Comparison of ENCODE assay signal across 11 mouse cellular contexts in genomic region chr4:142348910-142349309, GRCm38 (mm10).
DNase-seq lines count a peak whose midpoint lies in the region; ATAC-seq and TF ChIP-seq lines count a peak whose summit lies in the region.
"Had no signal": no experiment of that assay in that cellular context is flagged by ENCODE, and none has a peak within 500 bp of the region (broad histone marks: within the 10 kb centered on the region; RNA-seq: fewer than 3 reads in every experiment).

No protein-coding gene starts in this region.

- H3K9me3 ChIP-seq in hindbrain, postnatal 0 days (ENCODE audit: low read length) = no peaks in the 10 kb centered on the region
- H3K9me3 ChIP-seq in hindbrain, embryonic 16.5 days (ENCODE audit: control insufficient read depth, low read length) = no peaks in the 10 kb centered on the region
- no peaks in the 10 kb centered on the region for H3K9me3 ChIP-seq in limb, embryonic 10.5 days (replicated peaks)
- H3K9me3 ChIP-seq: heart, embryonic 13.5 days; stomach, embryonic 15.5 days had no signal

- H3K9ac ChIP-seq in hindbrain, postnatal 0 days (replicated peaks; ENCODE audit: low read length) = no peak overlapping the region
- no peak overlapping the region for H3K9ac ChIP-seq in hindbrain, embryonic 16.5 days (ENCODE audit: low read depth, low read length)
- H3K9ac ChIP-seq: heart, embryonic 13.5 days; stomach, embryonic 15.5 days had no signal

- WGBS in hindbrain, postnatal 0 days = 50% methylated on average over 6 of the region's 6 CpGs
- WGBS in hindbrain, embryonic 16.5 days = 55% methylated on average over 6 of the region's 6 CpGs
- WGBS in limb, embryonic 10.5 days = 44% methylated on average over 6 of the region's 6 CpGs

- no peaks in the 10 kb centered on the region for H3K36me3 ChIP-seq in hindbrain, postnatal 0 days (ENCODE audit: insufficient read depth, low read length)
- no peaks in the 10 kb centered on the region for H3K36me3 ChIP-seq in hindbrain, embryonic 16.5 days (ENCODE audit: control insufficient read depth, insufficient read depth, low read length)
- no peaks in the 10 kb centered on the region for H3K36me3 ChIP-seq in limb, embryonic 10.5 days
- H3K36me3 ChIP-seq: heart, embryonic 13.5 days; stomach, embryonic 15.5 days had no signal

- no peak overlapping the region for H3K27ac ChIP-seq in hindbrain, postnatal 0 days
- H3K27ac ChIP-seq in hindbrain, embryonic 16.5 days (ENCODE audit: low read depth, low read length) = no peak overlapping the region
- H3K27ac ChIP-seq in limb, embryonic 10.5 days = no peak overlapping the region
- H3K27ac ChIP-seq: heart, embryonic 13.5 days; macrophage; stomach, embryonic 15.5 days had no signal

- peak; percentile 70 for TF ChIP-seq CTCF in hindbrain, postnatal 0 days (IDR thresholded peaks at IDR 0.05; ENCODE audit: low read depth)

- ATAC-seq in hindbrain, postnatal 0 days = no peak
- no peak for ATAC-seq in hindbrain, embryonic 16.5 days
- no peak for ATAC-seq in erythroblast, adult 5-6 weeks (replicated peaks; ENCODE audit: low FRiP score, poor library complexity, severe bottlenecking)

- no peak overlapping the region for H3K4me3 ChIP-seq in hindbrain, postnatal 0 days (ENCODE audit: low read length)
- no peak overlapping the region for H3K4me3 ChIP-seq in hindbrain, embryonic 16.5 days (ENCODE audit: low read length)
- H3K4me3 ChIP-seq in limb, embryonic 10.5 days = no peak overlapping the region
- H3K4me3 ChIP-seq: heart, embryonic 13.5 days; stomach, embryonic 15.5 days had no signal

- H3K27me3 ChIP-seq in hindbrain, postnatal 0 days (ENCODE audit: insufficient read depth, low read length) = no peaks in the 10 kb centered on the region
- no peaks in the 10 kb centered on the region for H3K27me3 ChIP-seq in hindbrain, embryonic 16.5 days (replicated peaks; ENCODE audit: control insufficient read depth, insufficient read depth, low read length)
- no peaks in the 10 kb centered on the region for H3K27me3 ChIP-seq in limb, embryonic 10.5 days (ENCODE audit: low read depth, poor library complexity, severe bottlenecking)
- H3K27me3 ChIP-seq: heart, embryonic 13.5 days; stomach, embryonic 15.5 days had no signal

- H3K4me1 ChIP-seq in hindbrain, postnatal 0 days (ENCODE audit: insufficient read depth, low read length) = 0 out of 2 replicates have a peak, but pooled peaks cover 6% of the 10 kb centered on the region
- H3K4me1 ChIP-seq in hindbrain, embryonic 16.5 days (ENCODE audit: control insufficient read depth, insufficient read depth, low read depth, low read length) = peaks cover 9% of the 10 kb centered on the region
- H3K4me1 ChIP-seq in limb, embryonic 10.5 days = peaks cover 15% of the 10 kb centered on the region; the same call in 1 of the 2 replicates
- H3K4me1 ChIP-seq: stomach, embryonic 15.5 days had no signal

- H3K4me2 ChIP-seq in hindbrain, postnatal 0 days (ENCODE audit: low read depth, low read length) = no peak overlapping the region
- no peak overlapping the region for H3K4me2 ChIP-seq in hindbrain, embryonic 16.5 days (ENCODE audit: low read length)
- H3K4me2 ChIP-seq: heart, embryonic 13.5 days; stomach, embryonic 15.5 days had no signal

- peak; percentile 45 for DNase-seq in hindbrain, postnatal 0 days (ENCODE audit: low spot score)
- peak; percentile 77 for DNase-seq in R1 (ENCODE audit: low read depth, low spot score)
- peak; percentile 46 for DNase-seq in embryo, embryonic 11 days
- DNase-seq in limb, embryonic 10.5 days (ENCODE audit: low spot score) = peak; percentile 51
- DNase-seq in thymus, postnatal 25 days = peak; percentile 6
- no peak for DNase-seq in layer of hippocampus, adult 11-12 months (ENCODE audit: low spot score)
